ENCODE assay signal across 8 mouse cellular contexts in the genomic region with DNA sequence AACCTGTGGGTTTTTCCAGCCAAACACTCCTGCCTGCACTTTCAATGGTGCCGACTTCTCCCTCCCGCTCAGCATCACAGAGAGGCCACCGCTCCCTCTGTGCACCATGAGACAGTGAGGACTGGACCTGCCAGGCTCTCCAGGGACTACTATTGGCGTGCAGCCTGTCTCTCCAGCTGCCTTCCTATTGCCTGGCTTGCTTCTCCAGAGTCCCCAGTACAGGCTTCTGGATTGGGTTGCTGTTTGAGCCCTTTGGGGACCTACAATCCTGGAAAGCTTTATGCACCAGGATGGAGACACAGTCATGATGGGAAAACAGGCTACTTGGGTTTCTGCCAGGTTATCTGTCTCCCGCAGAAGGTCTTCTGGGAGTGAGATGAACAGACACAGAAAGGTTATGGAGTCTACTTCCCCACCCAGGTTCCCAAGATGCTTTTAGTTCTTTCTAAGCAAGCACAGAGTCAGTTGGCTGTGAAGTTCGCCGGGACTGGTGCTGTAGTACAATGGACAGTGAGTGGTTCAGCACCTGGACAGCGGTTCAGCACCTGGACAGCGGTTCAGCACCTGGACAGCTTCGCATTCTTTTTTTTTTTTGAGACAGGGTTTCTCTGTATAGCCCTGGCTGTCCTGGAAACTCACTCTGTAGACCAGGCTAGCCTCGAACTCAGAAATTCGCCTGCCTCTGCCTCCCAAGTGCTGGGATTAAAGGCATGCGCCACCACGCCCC. TPM values are rescaled to one million over a fixed set of nuclear protein-coding genes. Genes with fewer than 3 reads are reported as not detected.
DNase-seq lines count a peak whose midpoint lies in the region; ATAC-seq lines count a peak whose summit lies in the region.

No protein-coding gene starts in this region.

- no peak overlapping the region for H3K4me3 ChIP-seq in liver, embryonic 13.5 days (replicated peaks)

- H3K27me3 ChIP-seq in liver, embryonic 13.5 days: no peaks in the 10 kb centered on the region

- H3K9me3 ChIP-seq in liver, embryonic 13.5 days (replicated peaks): no peaks in the 10 kb centered on the region

- no peak overlapping the region for H3K9ac ChIP-seq in liver, embryonic 13.5 days

- no peaks in the 10 kb centered on the region for H3K4me1 ChIP-seq in liver, embryonic 13.5 days (replicated peaks)

- WGBS in liver, embryonic 13.5 days (ENCODE audit: insufficient replicate concordance): 31% methylated on average over 14 of the region's 14 CpGs

- no peak overlapping the region for H3K4me2 ChIP-seq in liver, embryonic 13.5 days

- peak; percentile 48 for DNase-seq in gastrocnemius, postnatal 10 days
- DNase-seq in gastrocnemius, postnatal 25 days: no peak
- DNase-seq in B cell, adult 2 months: peak; percentile 31 to 36
- peak; percentile 83 for DNase-seq in embryo, embryonic 10 days (ENCODE audit: low spot score)
- peak; percentile 22 for DNase-seq in liver, embryonic 13.5 days
- DNase-seq in retina, postnatal 1 day: no peak

- no peak overlapping the region for H3K27ac ChIP-seq in liver, embryonic 13.5 days

- ATAC-seq in liver, embryonic 13.5 days (ENCODE audit: low read depth): no peak
- no peak for ATAC-seq in inflammation-experienced regulatory T-cells, adult 6 months
- no peak for ATAC-seq in monocyte, adult 5-6 weeks (replicated peaks; ENCODE audit: insufficient number of reproducible peaks, low FRiP score, low TSS enrichment, poor library complexity, severe bottlenecking)

- H3K36me3 ChIP-seq in liver, embryonic 13.5 days: no peaks in the 10 kb centered on the region

RNA-seq across cellular contexts. Expression of gene Unc5a, which starts 21.5 kb away (rescaled TPM):
- total RNA-seq in gastrocnemius, postnatal 10 days (2021): 1 to 10 TPM; 3.7 to 4.8 TPM
- 1 to 10 TPM; 8.7 to 9.0 TPM for total RNA-seq in gastrocnemius, postnatal 25 days (2021)
- 0.52 and 0.55 TPM in 2 replicates for polyA plus RNA-seq in liver, embryonic 13.5 days (2015; fragmentation: Nextera tagmentation; extraction: Ambion mirVana)
- 1 to 10 TPM in 1 of 3 experiments, under 1 TPM in 2; 0.62 to 1.4 (median 0.72) TPM for polyA plus RNA-seq in inflammation-experienced regulatory T-cells, adult 6 months (2017; shearing (Covaris generic))
- total RNA-seq in monocyte, adult 5-6 weeks (2017): 3.3 to 6.8 TPM in 2 of 3 replicates, not detected in the other

RNA-seq across cellular contexts. Expression of gene Hk3, which starts 50.5 kb away (rescaled TPM):
- 1 to 10 TPM in 1 of 2 experiments, under 1 TPM in 1; 0.85 to 1.3 TPM for total RNA-seq in gastrocnemius, postnatal 10 days (2021)
- under 1 TPM; 0.40 to 0.74 TPM for total RNA-seq in gastrocnemius, postnatal 25 days (2021)
- 3.4 and 3.7 TPM in 2 replicates for polyA plus RNA-seq in liver, embryonic 13.5 days (2015; fragmentation: Nextera tagmentation; extraction: Ambion mirVana)
- polyA plus RNA-seq in inflammation-experienced regulatory T-cells, adult 6 months (2017; shearing (Covaris generic)): 1 to 10 TPM in 2 of 3 experiments, under 1 TPM in 1; 0.56 to 2.0 (median 1.1) TPM
- total RNA-seq in monocyte, adult 5-6 weeks (2017): 27.2 to 72.1 TPM (median 36.8 TPM) in 3 replicates

Comparison
In these comparisons a context has a peak if more than half of its experiments do, and no peak if none do; other contexts are left out.
1. DNase-seq: peak in gastrocnemius, postnatal 10 days (single experiment), B cell, adult 2 months (2 of 2), embryo, embryonic 10 days (single experiment) and liver, embryonic 13.5 days (single experiment); none in gastrocnemius, postnatal 25 days (single experiment) and retina, postnatal 1 day (single experiment).
2. RNA of gene Hk3, which starts 50.5 kb away (total RNA-seq): 27.2 to 72.1 TPM in monocyte, adult 5-6 weeks; 0.85 to 1.3 TPM in gastrocnemius, postnatal 10 days and 0.40 to 0.74 TPM in gastrocnemius, postnatal 25 days; every median in the first group is over 10 times any median in the second.